Mouse (Mus musculus): ENCODE results near the gene Psmd7. TPM values are rescaled to one million over a fixed set of nuclear protein-coding genes. Genes with fewer than 3 reads are reported as not detected.

Gene Psmd7
- polyA plus RNA-seq, 1 experiment: 30.2 TPM

- Histone ChIP-seq H3K36me3 (ENCODE audit: control insufficient read depth, insufficient read depth, low read length) (no peaks in the 10 kb centered on the region), H3K27ac (ENCODE audit: insufficient read depth, low read depth, low read length) (no peak overlapping the region), H3K4me3 (ENCODE audit: low read depth, low read length) (no peak overlapping the region), H3K27me3 (ENCODE audit: control insufficient read depth, insufficient read depth, low read length) (no peaks in the 10 kb centered on the region), H3K4me1 (ENCODE audit: control insufficient read depth, insufficient read depth, insufficient read length, low read length) (no peaks in the 10 kb centered on the region)
- WGBS: 43% methylated on average over 3 of the region's 3 CpGs
- no peak for TF ChIP-seq POLR2A (IDR thresholded peaks at IDR 0.05; ENCODE audit: low read depth, low read length)
- no peak for TF ChIP-seq CTCF (IDR thresholded peaks at IDR 0.05; ENCODE audit: extremely low read depth, insufficient read length, insufficient replicate concordance, low read depth, low read length)
Measured at GRCm38 (mm10) chr8:107621136-107621535, 32.9 kb upstream of the Psmd7 start.

GRCm38 (mm10) chr8:107618499-107618898 lies 30.2 kb upstream of the Psmd7 start:
- WGBS: 82% methylated on average over 10 of the region's 10 CpGs
- Histone ChIP-seq H3K27me3 (ENCODE audit: control insufficient read depth, insufficient read depth, low read length) (no peaks in the 10 kb centered on the region), H3K27ac (ENCODE audit: insufficient read depth, low read depth, low read length) (no peak overlapping the region), H3K4me3 (ENCODE audit: low read depth, low read length) (no peak overlapping the region), H3K36me3 (ENCODE audit: control insufficient read depth, insufficient read depth, low read length) (no peaks in the 10 kb centered on the region), H3K4me1 (ENCODE audit: control insufficient read depth, insufficient read depth, insufficient read length, low read length) (no peaks in the 10 kb centered on the region)
- TF ChIP-seq POLR2A (IDR thresholded peaks at IDR 0.05; ENCODE audit: low read depth, low read length): no peak
- no peak for TF ChIP-seq CTCF (IDR thresholded peaks at IDR 0.05; ENCODE audit: extremely low read depth, insufficient read length, insufficient replicate concordance, low read depth, low read length)

GRCm38 (mm10) chr8:107613411-107613810 lies 25.1 kb upstream of the Psmd7 start:
- Histone ChIP-seq H3K4me3 (ENCODE audit: low read depth, low read length) (no peak overlapping the region), H3K27me3 (ENCODE audit: control insufficient read depth, insufficient read depth, low read length) (no peaks in the 10 kb centered on the region), H3K4me1 (ENCODE audit: control insufficient read depth, insufficient read depth, insufficient read length, low read length) (no peaks in the 10 kb centered on the region), H3K27ac (ENCODE audit: insufficient read depth, low read depth, low read length) (no peak overlapping the region), H3K36me3 (ENCODE audit: control insufficient read depth, insufficient read depth, low read length) (no peaks in the 10 kb centered on the region)
- TF ChIP-seq CTCF (IDR thresholded peaks at IDR 0.05; ENCODE audit: extremely low read depth, insufficient read length, insufficient replicate concordance, low read depth, low read length) (no peak), POLR2A (IDR thresholded peaks at IDR 0.05; ENCODE audit: low read depth, low read length) (no peak)
- 76% methylated on average over 6 of the region's 6 CpGs for WGBS

- no peak for TF ChIP-seq CTCF (IDR thresholded peaks at IDR 0.05; ENCODE audit: extremely low read depth, insufficient read length, insufficient replicate concordance, low read depth, low read length)
- TF ChIP-seq POLR2A (IDR thresholded peaks at IDR 0.05; ENCODE audit: low read depth, low read length): no peak
- Histone ChIP-seq H3K4me1 (ENCODE audit: control insufficient read depth, insufficient read depth, insufficient read length, low read length) (no peaks in the 10 kb centered on the region), H3K27ac (ENCODE audit: insufficient read depth, low read depth, low read length) (no peak overlapping the region), H3K27me3 (ENCODE audit: control insufficient read depth, insufficient read depth, low read length) (peaks cover 5% of the 10 kb centered on the region; the same call in 1 of the 2 replicates), H3K4me3 (ENCODE audit: low read depth, low read length) (no peak overlapping the region), H3K36me3 (ENCODE audit: control insufficient read depth, insufficient read depth, low read length) (no peaks in the 10 kb centered on the region)
- WGBS: 73% methylated on average over 11 of the region's 11 CpGs
Measured at GRCm38 (mm10) chr8:107610845-107611244, 22.6 kb upstream of the Psmd7 start.

GRCm38 (mm10) chr8:107608751-107609150 lies 20.5 kb upstream of the Psmd7 start:
- TF ChIP-seq CTCF (IDR thresholded peaks at IDR 0.05; ENCODE audit: extremely low read depth, insufficient read length, insufficient replicate concordance, low read depth, low read length): no peak
- no peak for TF ChIP-seq POLR2A (IDR thresholded peaks at IDR 0.05; ENCODE audit: low read depth, low read length)

GRCm38 (mm10) chr8:107603026-107603425 lies 14.8 kb upstream of the Psmd7 start:
- Histone ChIP-seq H3K4me3 (ENCODE audit: low read depth, low read length) (no peak overlapping the region), H3K27me3 (ENCODE audit: control insufficient read depth, insufficient read depth, low read length) (peaks cover 3% of the 10 kb centered on the region; the same call in 1 of the 2 replicates), H3K36me3 (ENCODE audit: control insufficient read depth, insufficient read depth, low read length) (no peaks in the 10 kb centered on the region), H3K27ac (ENCODE audit: insufficient read depth, low read depth, low read length) (no peak overlapping the region), H3K4me1 (ENCODE audit: control insufficient read depth, insufficient read depth, insufficient read length, low read length) (no peaks in the 10 kb centered on the region)
- TF ChIP-seq POLR2A (IDR thresholded peaks at IDR 0.05; ENCODE audit: low read depth, low read length): no peak
- peak; percentile 82; the same call in 1 of the 2 replicates for TF ChIP-seq CTCF (IDR thresholded peaks at IDR 0.05; ENCODE audit: extremely low read depth, insufficient read length, insufficient replicate concordance, low read depth, low read length)
- 4% methylated on average over 7 of the region's 7 CpGs for WGBS

More at GRCm38 (mm10) chr8:107608751-107609150, 20.5 kb upstream of the Psmd7 start:
- no peaks in the 10 kb centered on the region for H3K4me1 ChIP-seq (ENCODE audit: control insufficient read depth, insufficient read depth, insufficient read length, low read length)
- no peak overlapping the region for H3K4me3 ChIP-seq (ENCODE audit: low read depth, low read length)
- H3K27ac ChIP-seq (ENCODE audit: insufficient read depth, low read depth, low read length): no peak overlapping the region
- 37% methylated on average over 7 of the region's 7 CpGs for WGBS
- H3K36me3 ChIP-seq (ENCODE audit: control insufficient read depth, insufficient read depth, low read length): no peaks in the 10 kb centered on the region
- H3K27me3 ChIP-seq (ENCODE audit: control insufficient read depth, insufficient read depth, low read length): peaks cover 5% of the 10 kb centered on the region; the same call in 1 of the 2 replicates

- WGBS: 82% methylated on average over 9 of the region's 9 CpGs
- Histone ChIP-seq H3K27me3 (ENCODE audit: control insufficient read depth, insufficient read depth, low read length) (no peaks in the 10 kb centered on the region), H3K27ac (ENCODE audit: insufficient read depth, low read depth, low read length) (no peak overlapping the region), H3K36me3 (ENCODE audit: control insufficient read depth, insufficient read depth, low read length) (no peaks in the 10 kb centered on the region), H3K4me3 (ENCODE audit: low read depth, low read length) (no peak overlapping the region), H3K4me1 (ENCODE audit: control insufficient read depth, insufficient read depth, insufficient read length, low read length) (no peaks in the 10 kb centered on the region)
- no peak for TF ChIP-seq CTCF (IDR thresholded peaks at IDR 0.05; ENCODE audit: extremely low read depth, insufficient read length, insufficient replicate concordance, low read depth, low read length)
- TF ChIP-seq POLR2A (IDR thresholded peaks at IDR 0.05; ENCODE audit: low read depth, low read length): no peak
Measured at GRCm38 (mm10) chr8:107599691-107600090, 11.4 kb upstream of the Psmd7 start.
